Mouse (Mus musculus) ES-E14 (cell line): ENCODE results near the gene Pappa2.

Experiments
- CHD2 ChIP-seq: IDR thresholded peaks from 2 replicates; pipeline ENCODE4 v1.6.1; 2014; ENCODE audit warnings: mild to moderate bottlenecking, low read depth, low read length, inconsistent platforms
- HCFC1 ChIP-seq: IDR thresholded peaks from 2 replicates; pipeline ENCODE4 v1.6.1; 2012; ENCODE audit warnings: low read length, inconsistent platforms, borderline replicate concordance; ENCODE audit not compliant: insufficient read depth
- MAFK ChIP-seq: IDR thresholded peaks from 2 replicates; pipeline ENCODE4 v1.6.1; 2014; ENCODE audit warnings: mild to moderate bottlenecking, low read depth, low read length, inconsistent platforms; ENCODE audit not compliant: insufficient read depth
- ZC3H11A ChIP-seq: IDR thresholded peaks from 2 replicates; pipeline ENCODE4 v1.6.1; 2012; ENCODE audit warnings: low read depth, mild to moderate bottlenecking, inconsistent platforms, low read length, borderline replicate concordance
- ZNF384 ChIP-seq: IDR thresholded peaks from 2 replicates; pipeline ENCODE4 v1.6.1; 2012; ENCODE audit warnings: low read depth, low read length, inconsistent platforms

DNA sequence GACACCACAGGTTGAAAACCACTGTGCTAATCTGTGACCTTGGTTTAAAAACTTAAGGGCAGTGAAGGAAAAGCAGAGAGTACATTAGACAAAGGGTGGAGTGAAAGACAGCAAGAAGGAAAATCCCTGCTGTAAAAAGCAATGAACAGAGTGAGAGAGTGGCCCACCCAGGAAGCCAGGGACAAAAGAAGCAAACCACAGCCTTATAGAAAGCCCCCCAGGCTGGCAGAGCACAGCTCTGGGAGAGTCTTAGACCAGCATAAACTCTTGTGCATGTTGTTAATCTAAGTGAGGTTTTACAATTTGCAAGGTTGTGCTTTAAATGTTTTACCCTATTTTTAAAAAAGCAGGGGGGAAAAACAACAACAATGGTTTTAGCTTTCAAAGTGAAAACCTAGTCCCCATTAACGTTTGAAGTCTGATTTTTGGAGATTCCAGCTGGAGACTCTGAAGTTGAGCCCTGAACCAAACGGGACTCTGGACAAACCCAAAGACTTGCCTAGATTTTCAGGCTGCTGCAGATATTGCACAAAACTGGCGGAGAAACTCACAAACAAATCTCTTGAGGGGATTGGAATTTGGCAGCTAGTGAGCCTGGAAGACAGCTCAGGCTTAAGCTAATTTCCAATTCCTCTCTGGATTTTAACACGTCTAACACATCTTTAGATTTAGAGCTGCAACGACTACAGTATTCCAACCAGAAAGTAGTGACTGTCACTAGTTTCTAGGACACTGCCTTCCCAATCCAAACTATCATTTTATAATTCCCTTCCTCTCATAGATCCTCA is 241.0 kb downstream of the Pappa2 start:
- TF ChIP-seq HCFC1 (no peak), ZNF384 (no peak), ZC3H11A (no peak), CHD2 (no peak), MAFK (no peak)
